Mouse (Mus musculus) cerebellum, adult 2 months (tissue): ENCODE measurements at regions not wholly inside any gene's neighbourhood (a gene's known extent, or its start where the extent isn't known, plus 50 kb on each side); places are given as distances from the start of the nearest gene placed in this dataset.

ENCODE experiments used
- DNase-seq, 2 experiments: peaks; one replicate each; pipeline ENCODE4 v3.0.0; 2021
- H3K27ac ChIP-seq: fragments of 200-500 bp; 2 replicates; pipeline ENCODE4 v1.5.1; 2012; ENCODE audit warnings: low read length, control low read depth, inconsistent platforms; ENCODE audit not compliant: insufficient read depth
- H3K27me3 ChIP-seq: fragments of 200-500 bp; 2 replicates; pipeline ENCODE4 v1.6.1; 2012; ENCODE audit warnings: inconsistent platforms, mild to moderate bottlenecking, low read length, moderate library complexity; ENCODE audit not compliant: control insufficient read depth, insufficient read depth
- H3K4me1 ChIP-seq: fragments of 200-500 bp; 2 replicates; pipeline ENCODE4 v1.6.1; 2011; ENCODE audit warnings: low read length; ENCODE audit not compliant: control insufficient read depth, insufficient read depth
- H3K4me3 ChIP-seq: fragments of 200-500 bp; replicated peaks from 2 replicates; pipeline ENCODE3; 2011; ENCODE audit warnings: mild to moderate bottlenecking, low read depth, low read length, control low read depth; ENCODE audit not compliant: insufficient read depth
- CTCF ChIP-seq: fragments of 200-500 bp; IDR thresholded peaks from 2 replicates; pipeline ENCODE4 v1.5.1; 2011; ENCODE audit warnings: low read depth, mild to moderate bottlenecking, control low read depth, low read length, moderate library complexity, borderline replicate concordance; ENCODE audit not compliant: insufficient read depth
- POLR2A ChIP-seq: fragments of 200-500 bp; IDR thresholded peaks from 2 replicates; pipeline ENCODE4 v1.6.1; 2011; ENCODE audit warnings: low read length, control low read depth, borderline replicate concordance; ENCODE audit not compliant: insufficient read depth
- WGBS: fragments of 180-500 bp; shearing (Covaris S2); methylation state at CpG from one replicate; pipeline ENCODE4 v1.1.7; 2018; 5-methylcytosine and 5-hydroxymethylcytosine counted together

- TF ChIP-seq CTCF = no peak
- TF ChIP-seq POLR2A = no peak
- DNase-seq = peak; percentile 13 to 17
- no peak overlapping the region for H3K4me3 ChIP-seq
- no peak overlapping the region for H3K27ac ChIP-seq
- no peaks in the 10 kb centered on the region for H3K27me3 ChIP-seq
- H3K4me1 ChIP-seq = peaks cover 7% of the 10 kb centered on the region
- WGBS = 73% methylated on average over 3 of the region's 3 CpGs
Observed at GRCm38 (mm10) chr12:26937836-26938235, 404.5 kb downstream of the Sox11 start.

GRCm38 (mm10) chr12:26936696-26937458 lies 405.5 kb downstream of the Sox11 start:
- Histone ChIP-seq H3K4me3 (no peak overlapping the region), H3K27me3 (no peaks in the 10 kb centered on the region), H3K4me1 (peaks cover 7% of the 10 kb centered on the region), H3K27ac (no peak overlapping the region)
- 26% methylated on average over 5 of the region's 5 CpGs for WGBS
- no peak for TF ChIP-seq POLR2A
- TF ChIP-seq CTCF = no peak
- DNase-seq = peak; percentile 84 to 93

GRCm38 (mm10) chr12:26930155-26930867 lies 412.1 kb downstream of the Sox11 start:
- no peaks in the 10 kb centered on the region; the same call in 1 of the 2 replicates for H3K4me1 ChIP-seq
- 78% methylated on average over 7 of the region's 7 CpGs for WGBS
- DNase-seq = no peak
- no peak for TF ChIP-seq CTCF
- TF ChIP-seq POLR2A = no peak
- no peak overlapping the region for H3K27ac ChIP-seq
- H3K4me3 ChIP-seq = no peak overlapping the region
- no peaks in the 10 kb centered on the region for H3K27me3 ChIP-seq

- TF ChIP-seq POLR2A (no peak), CTCF (no peak)
- H3K27ac ChIP-seq = no peak overlapping the region
- H3K27me3 ChIP-seq = peaks cover 2% of the 10 kb centered on the region; the same call in 1 of the 2 replicates
- peaks cover 7% of the 10 kb centered on the region; the same call in 1 of the 2 replicates for H3K4me1 ChIP-seq
- H3K4me3 ChIP-seq = no peak overlapping the region
- 96% methylated on average over 1 of the region's 1 CpGs for WGBS
- DNase-seq = no peak
Observed at GRCm38 (mm10) chr12:26906126-26906525, 436.2 kb downstream of the Sox11 start.

- 33% methylated on average over 2 of the region's 2 CpGs for WGBS
- TF ChIP-seq CTCF (no peak), POLR2A (no peak)
- Histone ChIP-seq H3K4me1 (peaks cover 7% of the 10 kb centered on the region; the same call in 1 of the 2 replicates), H3K27ac (no peak overlapping the region), H3K27me3 (peaks cover 2% of the 10 kb centered on the region; the same call in 1 of the 2 replicates), H3K4me3 (no peak overlapping the region)
- no peak for DNase-seq
Observed at GRCm38 (mm10) chr12:26903894-26904272, 434.9 kb downstream of the Cmpk2 start.

- 12% methylated on average over 23 of the region's 23 CpGs for WGBS
- no peak overlapping the region for H3K27ac ChIP-seq
- no peak overlapping the region for H3K4me3 ChIP-seq
- peaks cover 2% of the 10 kb centered on the region; the same call in 1 of the 2 replicates for H3K27me3 ChIP-seq
- peaks cover 7% of the 10 kb centered on the region; the same call in 1 of the 2 replicates for H3K4me1 ChIP-seq
- DNase-seq = no peak
- no peak for TF ChIP-seq CTCF
- no peak for TF ChIP-seq POLR2A
Observed at GRCm38 (mm10) chr12:26903073-26903893, 434.3 kb downstream of the Cmpk2 start.

GRCm38 (mm10) chr12:26891190-26891589 lies 422.2 kb downstream of the Cmpk2 start:
- no peaks in the 10 kb centered on the region for H3K4me1 ChIP-seq
- no peak for DNase-seq
- H3K27ac ChIP-seq = no peak overlapping the region
- no peak overlapping the region for H3K4me3 ChIP-seq
- WGBS = 30% methylated on average over 4 of the region's 4 CpGs
- no peaks in the 10 kb centered on the region; the same call in 1 of the 2 replicates for H3K27me3 ChIP-seq
- TF ChIP-seq POLR2A (no peak), CTCF (no peak)
